8 mouse cellular contexts compared by ENCODE assay signal in the genomic region with DNA sequence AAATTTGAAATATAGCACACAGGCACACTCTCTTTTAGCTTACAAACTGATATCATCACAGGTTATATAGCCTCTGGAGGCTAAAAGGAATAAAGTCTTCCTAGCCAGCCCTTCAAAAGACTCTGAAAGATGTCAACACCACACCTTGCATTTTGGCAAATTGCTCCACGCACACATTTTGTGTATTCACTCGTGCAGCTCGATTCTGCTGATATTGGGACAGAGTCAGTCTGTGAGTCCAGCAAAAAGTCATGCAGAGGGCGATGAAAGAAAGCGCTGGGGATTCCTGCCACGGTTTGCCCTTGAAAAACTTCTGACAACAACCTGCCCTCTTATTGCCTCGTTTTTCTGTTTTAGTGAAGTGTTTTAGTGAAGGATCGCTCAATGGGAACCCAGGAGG. TPM values are rescaled to one million over a fixed set of nuclear protein-coding genes. Genes with fewer than 3 reads are reported as not detected.
DNase-seq lines count a peak whose midpoint lies in the region; ATAC-seq and TF ChIP-seq lines count a peak whose summit lies in the region.

No protein-coding gene starts in this region.

- DNase-seq in adrenal gland, postnatal 10 days = peak; percentile 25
- no peak for DNase-seq in adrenal gland, postnatal 25 days
- peak; percentile 85 for DNase-seq in liver, adult 2 months (ENCODE audit: extremely low read depth, low read depth, low spot score)
- DNase-seq in liver = no peak
- DNase-seq in thymus, postnatal 0 days (ENCODE audit: low spot score) = no peak
- DNase-seq in retina, embryonic 14.5 days (ENCODE audit: low spot score) = no peak

- peak overlapping the region; percentile 65 for H3K27ac ChIP-seq in liver, adult 2 months (replicated peaks; ENCODE audit: insufficient read depth, low read depth, low read length)
- no peak overlapping the region for H3K27ac ChIP-seq in intestine, postnatal 0 days (ENCODE audit: low read depth, low read length)
- no peak overlapping the region for H3K27ac ChIP-seq in neural tube, embryonic 14.5 days (ENCODE audit: low read depth, low read length)

- H3K4me3 ChIP-seq in liver, adult 2 months (ENCODE audit: insufficient read depth, low read depth, low read length) = peak overlapping the region; percentile 4; the same call in 1 of the 2 replicates
- no peak overlapping the region for H3K4me3 ChIP-seq in intestine, postnatal 0 days (ENCODE audit: low read depth, low read length)
- no peak overlapping the region for H3K4me3 ChIP-seq in neural tube, embryonic 14.5 days (ENCODE audit: low read depth, low read length)

- peaks cover 9% of the 10 kb centered on the region; the same call in 1 of the 2 replicates for H3K79me2 ChIP-seq in liver, adult 2 months (ENCODE audit: control insufficient read depth, insufficient read depth, low read length)

- peak overlapping the region; percentile 97 for H3K4me2 ChIP-seq in intestine, postnatal 0 days (replicated peaks; ENCODE audit: low read depth)
- H3K4me2 ChIP-seq in neural tube, embryonic 14.5 days (ENCODE audit: low read depth, low read length) = peak overlapping the region; percentile 73

- peak overlapping the region; percentile 68 for H3K9ac ChIP-seq in liver, adult 2 months (ENCODE audit: low read depth, low read length)
- H3K9ac ChIP-seq in intestine, postnatal 0 days (ENCODE audit: low read depth, low read length) = no peak overlapping the region
- peak overlapping the region; percentile 37; the same call in 1 of the 2 replicates for H3K9ac ChIP-seq in neural tube, embryonic 14.5 days (replicated peaks; ENCODE audit: low read depth, low read length)

- TF ChIP-seq POLR2A in liver, adult 2 months (IDR thresholded peaks at IDR 0.05; ENCODE audit: extremely low read depth, insufficient read depth, low read length) = no peak

- WGBS in liver, adult 2 months = 12% methylated on average over 8 of the region's 8 CpGs
- WGBS in intestine, postnatal 0 days = 58% methylated on average over 8 of the region's 8 CpGs
- 33% methylated on average over 8 of the region's 8 CpGs for WGBS in neural tube, embryonic 14.5 days

- ATAC-seq in intestine, postnatal 0 days = no peak
- ATAC-seq in neural tube, embryonic 14.5 days (ENCODE audit: low read depth) = no peak

- no peaks in the 10 kb centered on the region for H3K36me3 ChIP-seq in liver, adult 2 months (ENCODE audit: control insufficient read depth, insufficient read depth, low read length)
- H3K36me3 ChIP-seq in intestine, postnatal 0 days (ENCODE audit: control insufficient read depth, insufficient read depth) = no peaks in the 10 kb centered on the region
- H3K36me3 ChIP-seq in neural tube, embryonic 14.5 days (ENCODE audit: control insufficient read depth, insufficient read depth, low read length) = no peaks in the 10 kb centered on the region

- H3K9me3 ChIP-seq in intestine, postnatal 0 days (ENCODE audit: control insufficient read depth) = no peaks in the 10 kb centered on the region
- H3K9me3 ChIP-seq in neural tube, embryonic 14.5 days (ENCODE audit: control insufficient read depth, low read length) = no peaks in the 10 kb centered on the region

- H3K27me3 ChIP-seq in liver, adult 2 months (ENCODE audit: control insufficient read depth, insufficient read depth, low read length) = no peaks in the 10 kb centered on the region
- no peaks in the 10 kb centered on the region for H3K27me3 ChIP-seq in intestine, postnatal 0 days (replicated peaks; ENCODE audit: control insufficient read depth, insufficient read depth, low read length)
- no peaks in the 10 kb centered on the region for H3K27me3 ChIP-seq in neural tube, embryonic 14.5 days (ENCODE audit: control insufficient read depth, insufficient read depth, low read length)

- no peak for TF ChIP-seq CTCF in liver, adult 2 months (IDR thresholded peaks at IDR 0.05; ENCODE audit: low read depth, low read length)
- no peak for TF ChIP-seq CTCF in intestine, postnatal 0 days (IDR thresholded peaks at IDR 0.05; ENCODE audit: low read depth)

- no peaks in the 10 kb centered on the region for H3K4me1 ChIP-seq in liver, adult 2 months (ENCODE audit: control insufficient read depth, insufficient read depth, low read length)
- 0 out of 2 replicates have a peak, but pooled peaks cover 2% of the 10 kb centered on the region for H3K4me1 ChIP-seq in intestine, postnatal 0 days (replicated peaks; ENCODE audit: control insufficient read depth, insufficient read depth, low read length)
- H3K4me1 ChIP-seq in neural tube, embryonic 14.5 days (ENCODE audit: control insufficient read depth, insufficient read depth, low read length) = 0 out of 2 replicates have a peak, but pooled peaks cover 10% of the 10 kb centered on the region

RNA-seq across cellular contexts. Expression of a gene that starts 1.4 kb away (rescaled TPM):
- total RNA-seq in adrenal gland, postnatal 10 days (2021) = 10 to 100 TPM; 16.4 to 19.2 TPM
- 26.9 and 31.0 TPM in 2 replicates for total RNA-seq in adrenal gland, postnatal 25 days (2021)
- total RNA-seq in liver, adult 2 months (2014; rRNA removed) = 96.1 and 121 TPM in 2 replicates
- 84.5 and 86.9 TPM in 2 replicates for polyA plus RNA-seq in liver, adult 2 months (2012; rRNA removed)
- polyA plus RNA-seq in intestine, postnatal 0 days (2015; fragmentation: Nextera tagmentation; extraction: Ambion mirVana) = 5.0 and 5.1 TPM in 2 replicates
- 7.3 and 8.7 TPM in 2 replicates for polyA plus RNA-seq in neural tube, embryonic 14.5 days (2014; fragmentation: Nextera tagmentation; extraction: Ambion mirVana)
- polyA plus RNA-seq in thymus, postnatal 0 days (2015; fragmentation: Nextera tagmentation; extraction: Ambion mirVana) = 3.5 and 4.1 TPM in 2 replicates

RNA-seq across cellular contexts. Expression of a gene that starts 27.9 kb away (rescaled TPM):
- 1 to 10 TPM; 7.3 to 9.8 TPM for total RNA-seq in adrenal gland, postnatal 10 days (2021)
- 9.3 and 14.2 TPM in 2 replicates for total RNA-seq in adrenal gland, postnatal 25 days (2021)
- 2.5 and 3.9 TPM in 2 replicates for total RNA-seq in liver, adult 2 months (2014; rRNA removed)
- polyA plus RNA-seq in liver, adult 2 months (2012; rRNA removed) = 0.91 and 1.1 TPM in 2 replicates
- polyA plus RNA-seq in intestine, postnatal 0 days (2015; fragmentation: Nextera tagmentation; extraction: Ambion mirVana) = 5.2 and 6.0 TPM in 2 replicates
- 23.9 and 24.7 TPM in 2 replicates for polyA plus RNA-seq in neural tube, embryonic 14.5 days (2014; fragmentation: Nextera tagmentation; extraction: Ambion mirVana)
- 11.4 and 11.5 TPM in 2 replicates for polyA plus RNA-seq in thymus, postnatal 0 days (2015; fragmentation: Nextera tagmentation; extraction: Ambion mirVana)

RNA-seq across cellular contexts. Expression of a gene that starts 56.5 kb away (rescaled TPM):
- 10 to 100 TPM; 14.5 to 17.2 TPM for total RNA-seq in adrenal gland, postnatal 10 days (2021)
- total RNA-seq in adrenal gland, postnatal 25 days (2021) = 18.3 and 20.1 TPM in 2 replicates
- 12.8 and 17.1 TPM in 2 replicates for total RNA-seq in liver, adult 2 months (2014; rRNA removed)
- polyA plus RNA-seq in liver, adult 2 months (2012; rRNA removed) = 2.4 and 3.4 TPM in 2 replicates
- polyA plus RNA-seq in intestine, postnatal 0 days (2015; fragmentation: Nextera tagmentation; extraction: Ambion mirVana) = 17.7 and 18.0 TPM in 2 replicates
- polyA plus RNA-seq in neural tube, embryonic 14.5 days (2014; fragmentation: Nextera tagmentation; extraction: Ambion mirVana) = 25.6 and 25.8 TPM in 2 replicates
- 27.3 and 30.3 TPM in 2 replicates for polyA plus RNA-seq in thymus, postnatal 0 days (2015; fragmentation: Nextera tagmentation; extraction: Ambion mirVana)

RNA-seq across cellular contexts. Expression of a gene that starts 59.8 kb away (rescaled TPM):
- 10 to 100 TPM; 25.1 to 26.8 TPM for total RNA-seq in adrenal gland, postnatal 10 days (2021)
- total RNA-seq in adrenal gland, postnatal 25 days (2021) = 27.5 and 30.0 TPM in 2 replicates
- 6.8 and 7.6 TPM in 2 replicates for total RNA-seq in liver, adult 2 months (2014; rRNA removed)
- 1.9 and 2.0 TPM in 2 replicates for polyA plus RNA-seq in liver, adult 2 months (2012; rRNA removed)
- polyA plus RNA-seq in intestine, postnatal 0 days (2015; fragmentation: Nextera tagmentation; extraction: Ambion mirVana) = 16.7 and 17.2 TPM in 2 replicates
- polyA plus RNA-seq in neural tube, embryonic 14.5 days (2014; fragmentation: Nextera tagmentation; extraction: Ambion mirVana) = 32.1 and 32.6 TPM in 2 replicates
- polyA plus RNA-seq in thymus, postnatal 0 days (2015; fragmentation: Nextera tagmentation; extraction: Ambion mirVana) = 23.6 and 24.0 TPM in 2 replicates

Comparison
In these comparisons a context has a peak if more than half of its experiments do, and no peak if none do; other contexts are left out.
1. DNase-seq: peak in adrenal gland, postnatal 10 days (single experiment) and liver, adult 2 months (single experiment); none in adrenal gland, postnatal 25 days (single experiment), liver (single experiment), thymus, postnatal 0 days (single experiment) and retina, embryonic 14.5 days (single experiment).